Mouse (Mus musculus): ENCODE measurements around the gene Bmp6. TPM values are rescaled to one million over a fixed set of nuclear protein-coding genes. Genes with fewer than 3 reads are reported as not detected.

Bmp6 gene
- polyA plus RNA-seq, 1 experiment from 2014 or later, result 3.1 TPM

- H3K4me1 ChIP-seq (replicated peaks; ENCODE audit: insufficient read depth, low read length), result peaks cover 18% of the 10 kb centered on the region; the same call in 1 of the 2 replicates
- WGBS, result 0% methylated on average over 31 of the region's 32 CpGs
- DNase-seq (ENCODE audit: low spot score) (no peak), ATAC-seq (replicated peaks; ENCODE audit: low FRiP score, low read depth) (peak; percentile 23; the same call in 1 of the 2 replicates)
- no peak for TF ChIP-seq CTCF (IDR thresholded peaks at IDR 0.05; ENCODE audit: low read depth)
- H3K4me2 ChIP-seq (ENCODE audit: low read length), result peak overlapping the region; percentile 65
- H3K27ac ChIP-seq, result no peak overlapping the region
- H3K36me3 ChIP-seq (ENCODE audit: insufficient read depth, low read length), result no peaks in the 10 kb centered on the region
- H3K9me3 ChIP-seq (replicated peaks; ENCODE audit: low read length), result no peaks in the 10 kb centered on the region
- peaks cover 28% of the 10 kb centered on the region for H3K27me3 ChIP-seq (ENCODE audit: insufficient read depth, low read length)
- peak overlapping the region; percentile 49 for H3K4me3 ChIP-seq (replicated peaks; ENCODE audit: low read depth, low read length)
- H3K9ac ChIP-seq (ENCODE audit: low read depth, low read length), result peak overlapping the region; percentile 49
Measured at GRCm38 (mm10) chr13:38345431-38345820, 519 bp downstream of the Bmp6 start.

DNA sequence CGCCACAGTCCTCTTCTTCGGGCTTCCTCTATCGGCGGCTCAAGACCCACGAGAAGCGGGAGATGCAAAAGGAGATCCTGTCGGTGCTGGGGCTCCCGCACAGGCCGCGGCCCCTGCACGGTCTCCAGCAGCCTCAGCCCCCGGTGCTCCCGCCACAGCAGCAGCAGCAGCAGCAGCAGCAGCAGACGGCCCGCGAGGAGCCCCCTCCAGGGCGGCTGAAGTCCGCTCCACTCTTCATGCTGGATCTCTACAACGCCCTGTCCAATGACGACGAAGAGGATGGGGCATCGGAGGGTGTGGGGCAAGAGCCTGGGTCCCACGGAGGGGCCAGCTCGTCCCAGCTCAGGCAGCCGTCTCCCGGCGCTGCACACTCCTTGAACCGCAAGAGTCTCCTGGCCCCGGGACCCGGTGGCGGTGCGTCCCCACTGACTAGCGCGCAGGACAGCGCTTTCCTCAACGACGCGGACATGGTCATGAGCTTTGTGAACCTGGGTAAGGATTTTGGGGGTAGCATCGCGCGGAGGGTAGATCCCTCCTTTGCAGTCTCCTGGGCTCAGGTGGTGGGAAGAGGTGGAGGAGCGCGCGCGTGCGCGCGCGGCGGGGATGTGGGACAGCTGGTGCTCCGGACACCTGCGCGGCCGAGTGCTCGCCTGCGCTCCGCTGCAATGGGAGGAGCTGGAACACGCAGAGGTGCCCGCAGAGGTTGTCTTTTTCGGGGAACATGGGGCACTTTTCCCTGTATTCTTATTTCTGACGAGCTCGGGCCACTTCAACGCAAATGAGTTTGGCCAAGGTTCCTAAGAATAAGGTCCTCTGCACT lies 1.4 kb downstream of the Bmp6 start:
- H3K27me3 ChIP-seq (ENCODE audit: insufficient read depth, low read length), result peaks cover 28% of the 10 kb centered on the region
- peak overlapping the region; percentile 49 for H3K4me3 ChIP-seq (replicated peaks; ENCODE audit: low read depth, low read length)
- H3K27ac ChIP-seq, result no peak overlapping the region
- no peaks in the 10 kb centered on the region for H3K9me3 ChIP-seq (replicated peaks; ENCODE audit: low read length)
- WGBS, result 1% methylated on average over 62 of the region's 63 CpGs
- H3K9ac ChIP-seq (ENCODE audit: low read depth, low read length), result peak overlapping the region; percentile 49
- no peaks in the 10 kb centered on the region for H3K36me3 ChIP-seq (ENCODE audit: insufficient read depth, low read length)
- ATAC-seq (replicated peaks; ENCODE audit: low FRiP score, low read depth) (no peak), DNase-seq (ENCODE audit: low spot score) (no peak)
- no peak for TF ChIP-seq CTCF (IDR thresholded peaks at IDR 0.05; ENCODE audit: low read depth)
- H3K4me2 ChIP-seq (ENCODE audit: low read length), result peak overlapping the region; percentile 65
- H3K4me1 ChIP-seq (replicated peaks; ENCODE audit: insufficient read depth, low read length), result peaks cover 19% of the 10 kb centered on the region; the same call in 1 of the 2 replicates

DNA sequence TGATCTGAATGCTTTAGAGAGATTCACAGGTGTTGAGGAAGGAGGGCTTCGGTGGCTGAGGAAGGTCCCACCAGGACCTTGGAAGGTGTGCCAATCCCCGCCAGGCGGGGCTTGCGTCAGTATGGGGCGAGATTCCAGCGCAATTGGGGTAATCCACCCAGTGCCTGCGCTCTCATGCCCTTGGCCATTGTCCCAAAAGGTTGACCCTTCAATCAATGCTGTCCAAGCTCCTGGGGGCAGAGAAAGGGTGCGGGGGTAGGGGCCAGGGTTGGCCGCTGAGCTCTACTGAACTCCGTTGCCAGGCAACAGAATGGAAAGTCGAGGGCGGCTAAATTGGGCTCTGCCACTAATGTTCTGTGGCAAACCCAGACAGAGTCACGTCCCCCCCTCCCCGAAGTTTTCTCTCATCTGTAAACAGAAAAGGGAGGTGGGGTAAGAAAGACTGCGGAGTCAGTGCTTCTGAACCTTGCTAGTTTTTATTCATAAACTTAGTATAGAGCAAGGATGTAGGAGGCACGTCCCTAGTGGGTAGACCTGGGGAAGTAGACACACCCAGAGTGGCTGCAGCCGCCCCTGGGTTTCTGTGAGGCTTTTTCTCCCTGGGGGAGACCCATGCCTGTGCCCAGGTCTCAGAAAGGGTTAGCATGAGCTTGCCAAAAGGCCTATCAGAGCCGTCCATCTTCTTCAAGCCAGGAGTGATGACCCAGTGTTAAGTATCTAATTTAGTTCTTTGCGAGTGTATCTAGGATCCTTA lies 2.3 kb downstream of the Bmp6 start:
- H3K4me3 ChIP-seq (replicated peaks; ENCODE audit: low read depth, low read length), result peak overlapping the region; percentile 49
- H3K9me3 ChIP-seq (replicated peaks; ENCODE audit: low read length), result no peaks in the 10 kb centered on the region
- H3K4me2 ChIP-seq (ENCODE audit: low read length), result peak overlapping the region; percentile 65
- no peak overlapping the region for H3K9ac ChIP-seq (ENCODE audit: low read depth, low read length)
- ATAC-seq (replicated peaks; ENCODE audit: low FRiP score, low read depth), result no peak
- peaks cover 28% of the 10 kb centered on the region for H3K4me1 ChIP-seq (replicated peaks; ENCODE audit: insufficient read depth, low read length)
- no peaks in the 10 kb centered on the region for H3K36me3 ChIP-seq (ENCODE audit: insufficient read depth, low read length)
- no peak overlapping the region for H3K27ac ChIP-seq
- no peak for DNase-seq (ENCODE audit: low spot score)
- WGBS, result 10% methylated on average over 19 of the region's 19 CpGs
- no peak for TF ChIP-seq CTCF (IDR thresholded peaks at IDR 0.05; ENCODE audit: low read depth)
- peaks cover 28% of the 10 kb centered on the region for H3K27me3 ChIP-seq (ENCODE audit: insufficient read depth, low read length)

DNA sequence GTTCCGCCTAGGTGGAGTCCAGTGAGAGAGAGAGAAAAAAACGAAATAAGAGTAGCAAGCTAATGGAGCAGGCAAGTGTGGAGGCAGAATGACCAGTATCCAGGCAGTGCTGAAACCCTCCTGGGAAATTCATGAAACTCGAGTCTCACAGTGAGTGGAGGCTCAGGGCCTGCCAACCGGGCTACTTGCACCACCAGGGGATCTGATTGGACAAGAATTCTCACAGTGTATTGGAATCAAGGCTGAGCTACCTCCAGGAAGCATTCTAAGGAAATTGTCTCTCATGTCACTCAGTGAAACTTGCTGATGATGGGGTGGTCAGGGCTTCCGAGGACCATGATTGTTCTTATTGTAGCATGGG lies 2.8 kb downstream of the Bmp6 start:
- Histone ChIP-seq H3K27me3 (ENCODE audit: insufficient read depth, low read length) (peaks cover 28% of the 10 kb centered on the region), H3K9me3 (replicated peaks; ENCODE audit: low read length) (no peaks in the 10 kb centered on the region), H3K36me3 (ENCODE audit: insufficient read depth, low read length) (no peaks in the 10 kb centered on the region), H3K9ac (ENCODE audit: low read depth, low read length) (no peak overlapping the region), H3K4me2 (ENCODE audit: low read length) (peak overlapping the region; percentile 65), H3K27ac (no peak overlapping the region), H3K4me1 (replicated peaks; ENCODE audit: insufficient read depth, low read length) (peaks cover 29% of the 10 kb centered on the region), H3K4me3 (replicated peaks; ENCODE audit: low read depth, low read length) (peak overlapping the region; percentile 49; the same call in 1 of the 2 replicates)
- no peak for ATAC-seq (replicated peaks; ENCODE audit: low FRiP score, low read depth)
- 39% methylated on average over 5 of the region's 5 CpGs for WGBS
- TF ChIP-seq CTCF (IDR thresholded peaks at IDR 0.05; ENCODE audit: low read depth), result no peak
- DNase-seq (ENCODE audit: low spot score), result peak; percentile 41

DNA sequence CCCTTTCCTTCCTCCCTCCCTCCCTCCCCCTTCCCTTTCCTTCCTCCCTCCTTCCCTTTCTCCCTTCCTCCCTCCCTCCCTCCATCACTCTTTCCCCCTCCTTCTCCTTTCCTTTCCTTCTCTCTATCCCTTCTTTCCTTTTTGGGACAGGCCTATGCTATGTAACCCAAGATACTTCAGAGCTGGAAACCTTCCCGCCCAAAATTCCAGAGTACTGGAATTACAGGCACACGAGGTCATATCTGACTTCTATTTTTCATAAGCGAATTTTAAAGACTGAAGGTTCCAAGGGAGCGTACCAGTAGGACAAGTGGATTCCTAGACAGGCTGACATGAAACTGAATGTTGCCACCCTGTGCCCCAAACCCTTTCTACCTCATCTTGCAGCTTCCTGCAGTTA lies 4.1 kb downstream of the Bmp6 start:
- H3K27me3 ChIP-seq (ENCODE audit: insufficient read depth, low read length), result peaks cover 24% of the 10 kb centered on the region
- H3K9ac ChIP-seq (ENCODE audit: low read depth, low read length), result no peak overlapping the region
- DNase-seq (ENCODE audit: low spot score), result no peak
- no peaks in the 10 kb centered on the region for H3K36me3 ChIP-seq (ENCODE audit: insufficient read depth, low read length)
- ATAC-seq (replicated peaks; ENCODE audit: low FRiP score, low read depth), result no peak
- H3K4me1 ChIP-seq (replicated peaks; ENCODE audit: insufficient read depth, low read length), result peaks cover 29% of the 10 kb centered on the region
- TF ChIP-seq CTCF (IDR thresholded peaks at IDR 0.05; ENCODE audit: low read depth), result no peak
- no peak overlapping the region for H3K4me3 ChIP-seq (replicated peaks; ENCODE audit: low read depth, low read length)
- H3K9me3 ChIP-seq (replicated peaks; ENCODE audit: low read length), result no peaks in the 10 kb centered on the region
- no peak overlapping the region for H3K27ac ChIP-seq
- WGBS, result 73% methylated on average over 4 of the region's 4 CpGs
- H3K4me2 ChIP-seq (ENCODE audit: low read length), result no peak overlapping the region

- no peak for TF ChIP-seq CTCF (IDR thresholded peaks at IDR 0.05; ENCODE audit: low read depth)
- no peak overlapping the region for H3K9ac ChIP-seq (ENCODE audit: low read depth, low read length)
- no peak overlapping the region for H3K4me3 ChIP-seq (replicated peaks; ENCODE audit: low read depth, low read length)
- 73% methylated on average over 5 of the region's 5 CpGs for WGBS
- H3K27me3 ChIP-seq (ENCODE audit: insufficient read depth, low read length), result peaks cover 22% of the 10 kb centered on the region
- H3K36me3 ChIP-seq (ENCODE audit: insufficient read depth, low read length), result no peaks in the 10 kb centered on the region
- no peak for ATAC-seq (replicated peaks; ENCODE audit: low FRiP score, low read depth)
- H3K9me3 ChIP-seq (replicated peaks; ENCODE audit: low read length), result no peaks in the 10 kb centered on the region
- DNase-seq (ENCODE audit: low spot score), result no peak
- H3K27ac ChIP-seq, result no peak overlapping the region
- no peak overlapping the region for H3K4me2 ChIP-seq (ENCODE audit: low read length)
- peaks cover 29% of the 10 kb centered on the region for H3K4me1 ChIP-seq (replicated peaks; ENCODE audit: insufficient read depth, low read length)
Measured at GRCm38 (mm10) chr13:38349818-38350217, 4.9 kb downstream of the Bmp6 start.
